Mouse (Mus musculus): Measurements from ENCODE around the gene Ttc39b. TPM values are rescaled to one million over a fixed set of nuclear protein-coding genes. Genes with fewer than 3 reads are reported as not detected.

Ttc39b gene
- polyA plus RNA-seq, 1 experiment from 2014 or later, result 1.9 TPM

DNA sequence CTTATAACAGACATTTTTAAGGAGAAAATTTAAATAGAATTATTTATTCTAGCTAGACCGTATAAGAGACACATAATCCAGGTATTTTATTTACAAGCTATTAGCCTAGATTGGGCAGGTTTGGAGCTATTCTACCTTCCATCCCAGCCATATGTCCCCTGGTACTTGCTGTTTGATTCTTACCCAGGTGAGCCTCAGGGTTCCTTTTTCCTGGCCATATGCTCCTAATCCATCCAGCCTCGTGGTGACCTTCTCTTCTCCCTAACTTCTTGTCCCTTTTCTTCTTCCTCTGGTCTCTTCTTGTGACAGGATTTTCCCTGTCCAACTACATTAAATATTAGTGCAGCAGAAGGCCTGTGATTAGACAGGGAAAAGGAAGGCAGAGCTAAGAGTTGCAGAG lies 134.3 kb downstream of the Ttc39b start:
- Histone ChIP-seq H3K4me2 (replicated peaks) (no peak overlapping the region), H3K9ac (no peak overlapping the region), H3K27me3 (no peaks in the 10 kb centered on the region), H3K4me1 (no peaks in the 10 kb centered on the region), H3K4me3 (no peak overlapping the region), H3K27ac (no peak overlapping the region), H3K36me3 (no peaks in the 10 kb centered on the region), H3K9me3 (no peaks in the 10 kb centered on the region)
- no peak for ATAC-seq (ENCODE audit: low FRiP score, low read depth)
- 70% methylated on average over 2 of the region's 2 CpGs for WGBS

DNA sequence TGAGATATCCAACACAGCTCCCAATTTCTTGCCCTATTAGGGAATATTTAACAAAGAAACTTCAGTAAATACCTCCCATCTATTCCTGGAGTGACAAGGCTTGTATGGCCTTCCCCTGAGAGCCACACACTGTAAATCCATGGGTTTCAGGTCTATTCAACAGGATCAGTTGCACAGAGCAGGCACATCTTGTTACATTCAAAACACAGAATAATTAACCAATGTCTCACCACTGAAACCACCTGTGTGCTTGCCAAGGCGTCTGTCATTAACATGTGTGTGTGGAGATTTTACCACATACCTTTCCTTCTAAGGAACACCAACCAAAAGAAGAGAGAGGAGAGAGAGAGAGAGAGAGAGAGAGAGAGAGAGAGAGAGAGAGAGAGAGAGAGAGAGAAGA lies 136.7 kb downstream of the Ttc39b start:
- peaks cover 6% of the 10 kb centered on the region for H3K4me1 ChIP-seq
- no peak for ATAC-seq (ENCODE audit: low FRiP score, low read depth)
- no peaks in the 10 kb centered on the region for H3K27me3 ChIP-seq

DNA sequence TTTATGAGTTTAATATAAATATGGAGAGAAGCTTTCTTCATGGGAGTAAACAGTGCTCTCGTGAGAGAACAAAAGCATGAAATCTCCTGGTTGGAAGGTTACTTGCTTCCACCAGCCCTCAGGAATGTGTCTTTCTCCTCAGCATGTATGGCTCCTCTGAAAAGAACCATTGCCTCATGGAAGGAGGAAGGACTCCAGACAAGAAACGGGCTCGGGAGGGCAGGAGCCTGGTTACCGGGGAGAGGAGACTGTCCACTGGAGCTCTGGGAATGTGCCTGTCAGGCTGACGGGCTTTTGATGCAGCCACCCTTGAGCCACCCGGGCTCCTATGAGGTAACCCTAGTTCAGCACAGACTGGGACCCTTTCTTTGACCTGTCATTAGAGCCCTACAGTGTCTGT lies 137.6 kb downstream of the Ttc39b start:
- peaks cover 7% of the 10 kb centered on the region for H3K4me1 ChIP-seq
- no peak overlapping the region for H3K4me2 ChIP-seq (replicated peaks)
- no peaks in the 10 kb centered on the region for H3K36me3 ChIP-seq
- H3K9ac ChIP-seq, result no peak overlapping the region
- no peak for ATAC-seq (ENCODE audit: low FRiP score, low read depth)
- 58% methylated on average over 6 of the region's 6 CpGs for WGBS
- H3K9me3 ChIP-seq, result no peaks in the 10 kb centered on the region
- H3K27ac ChIP-seq, result no peak overlapping the region
- H3K27me3 ChIP-seq, result no peaks in the 10 kb centered on the region
- H3K4me3 ChIP-seq, result no peak overlapping the region

More for the DNA sequence above, 136.7 kb downstream of the Ttc39b start:
- Histone ChIP-seq H3K4me3 (no peak overlapping the region), H3K9ac (no peak overlapping the region), H3K9me3 (no peaks in the 10 kb centered on the region), H3K36me3 (no peaks in the 10 kb centered on the region), H3K27ac (no peak overlapping the region), H3K4me2 (replicated peaks) (no peak overlapping the region)
- 50% methylated on average over 1 of the region's 1 CpGs for WGBS

DNA sequence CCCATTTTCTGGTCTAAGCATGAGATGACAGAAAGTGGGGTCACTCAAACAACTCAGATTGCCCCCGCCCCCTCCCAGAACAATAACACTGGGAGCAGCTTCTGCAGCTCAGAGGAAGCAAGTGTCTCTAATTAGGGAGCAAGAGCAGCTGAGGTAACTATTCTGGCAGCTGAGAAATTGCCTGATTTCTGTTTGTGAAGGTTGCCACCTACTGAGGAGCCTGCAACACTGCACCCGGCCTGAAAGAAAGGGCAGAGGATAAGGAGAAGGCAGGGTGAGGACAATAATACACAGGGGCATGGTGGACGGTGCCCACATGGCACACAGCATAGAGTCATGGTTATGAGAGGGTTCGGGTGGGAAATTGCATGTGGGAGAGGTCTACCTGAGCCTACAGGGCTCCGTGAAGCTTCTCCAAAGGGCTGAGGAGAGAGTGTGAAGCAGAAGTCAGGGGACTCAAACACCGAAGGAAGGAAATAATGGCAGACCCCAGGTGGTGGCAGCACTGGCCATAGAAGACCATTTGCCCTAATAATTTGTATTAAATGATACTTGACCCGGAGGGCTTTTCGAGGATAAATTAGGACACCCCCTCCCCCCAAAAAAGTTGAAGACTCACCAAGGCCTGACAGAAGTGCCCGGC lies 140.6 kb downstream of the Ttc39b start:
- WGBS, result 25% methylated on average over 9 of the region's 9 CpGs
- ATAC-seq (ENCODE audit: low FRiP score, low read depth), result peak; percentile 51

DNA sequence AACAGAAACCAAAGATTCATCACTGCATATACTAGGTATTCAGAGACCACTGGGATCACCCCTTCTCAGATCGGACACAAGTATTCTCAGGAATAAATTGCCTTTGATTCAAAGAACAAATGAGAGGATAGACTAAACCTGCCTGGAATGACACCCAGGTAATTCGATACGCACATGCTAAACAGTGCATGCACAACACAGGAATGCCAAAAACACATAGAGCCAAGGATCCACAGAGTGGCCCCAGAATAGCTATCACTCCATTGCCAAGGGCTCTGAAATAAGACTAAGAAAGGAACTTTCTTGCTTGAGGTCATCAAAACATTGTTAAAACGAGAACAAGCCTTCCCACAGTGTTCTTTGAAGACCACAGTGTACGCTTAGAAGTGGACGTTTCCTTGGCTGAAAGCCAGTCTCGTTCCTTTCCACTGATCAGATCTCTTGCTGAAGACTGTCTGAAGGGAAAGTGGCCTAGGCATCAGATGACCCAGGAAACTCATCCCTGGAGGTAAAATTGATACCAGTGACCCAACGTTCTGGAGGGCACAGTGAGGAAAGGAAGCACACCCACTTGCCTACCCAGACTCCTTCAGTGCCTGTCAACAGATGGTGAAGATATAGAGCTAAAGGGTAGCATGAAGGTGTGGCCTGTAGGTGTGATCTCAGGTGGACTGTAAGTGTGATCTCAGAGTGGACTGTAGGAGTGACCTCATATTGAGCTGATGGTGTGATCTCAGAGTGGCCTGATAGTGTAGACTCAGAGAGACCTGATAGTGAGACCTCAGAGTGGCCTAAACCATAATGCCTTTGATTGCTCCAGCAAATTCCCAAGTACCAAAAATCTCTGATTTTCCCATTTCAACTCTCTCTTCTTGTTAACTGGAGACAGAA lies 141.6 kb downstream of the Ttc39b start:
- no peak overlapping the region for H3K4me2 ChIP-seq (replicated peaks)
- ATAC-seq (ENCODE audit: low FRiP score, low read depth), result 0 out of 2 replicates have a peak, but pooled peaks have one; percentile 24
- no peak overlapping the region for H3K27ac ChIP-seq
- no peaks in the 10 kb centered on the region for H3K27me3 ChIP-seq
- no peak overlapping the region for H3K9ac ChIP-seq
- no peaks in the 10 kb centered on the region for H3K36me3 ChIP-seq
- H3K4me1 ChIP-seq, result peaks cover 7% of the 10 kb centered on the region
- H3K4me3 ChIP-seq, result no peak overlapping the region
- H3K9me3 ChIP-seq, result no peaks in the 10 kb centered on the region
- WGBS, result 59% methylated on average over 8 of the region's 8 CpGs

More for the DNA sequence above, 140.6 kb downstream of the Ttc39b start:
- peaks cover 7% of the 10 kb centered on the region for H3K4me1 ChIP-seq
- no peaks in the 10 kb centered on the region for H3K9me3 ChIP-seq
- H3K9ac ChIP-seq, result no peak overlapping the region
- no peak overlapping the region for H3K4me3 ChIP-seq
- H3K27me3 ChIP-seq, result no peaks in the 10 kb centered on the region
- no peak overlapping the region for H3K4me2 ChIP-seq (replicated peaks)
- H3K27ac ChIP-seq, result no peak overlapping the region
- no peaks in the 10 kb centered on the region for H3K36me3 ChIP-seq

DNA sequence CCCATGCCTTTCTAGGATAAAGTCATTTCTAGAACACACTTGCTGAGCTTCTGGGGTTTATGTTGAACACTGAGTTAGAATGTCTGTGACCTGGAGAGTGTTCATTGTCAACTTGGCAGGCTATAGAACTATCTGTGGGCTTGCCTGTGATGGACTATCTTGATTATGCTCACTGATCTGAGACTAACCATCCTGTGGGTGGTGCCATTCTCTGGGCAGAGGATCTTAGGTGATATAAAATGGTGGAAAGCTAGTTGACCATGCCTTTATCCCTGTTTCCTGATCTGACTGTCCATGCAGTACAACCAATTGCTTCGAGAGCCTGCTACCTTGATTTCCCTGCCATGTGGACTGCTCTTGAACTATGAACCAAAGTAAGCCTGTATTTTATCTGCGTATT lies 146.6 kb downstream of the Ttc39b start:
- Histone ChIP-seq H3K27me3 (no peaks in the 10 kb centered on the region), H3K4me2 (replicated peaks) (no peak overlapping the region), H3K4me1 (peaks cover 3% of the 10 kb centered on the region; the same call in 1 of the 2 replicates), H3K9ac (no peak overlapping the region), H3K4me3 (no peak overlapping the region), H3K36me3 (no peaks in the 10 kb centered on the region), H3K27ac (no peak overlapping the region), H3K9me3 (no peaks in the 10 kb centered on the region)
- 87% methylated on average over 2 of the region's 2 CpGs for WGBS
- ATAC-seq (ENCODE audit: low FRiP score, low read depth), result no peak

DNA sequence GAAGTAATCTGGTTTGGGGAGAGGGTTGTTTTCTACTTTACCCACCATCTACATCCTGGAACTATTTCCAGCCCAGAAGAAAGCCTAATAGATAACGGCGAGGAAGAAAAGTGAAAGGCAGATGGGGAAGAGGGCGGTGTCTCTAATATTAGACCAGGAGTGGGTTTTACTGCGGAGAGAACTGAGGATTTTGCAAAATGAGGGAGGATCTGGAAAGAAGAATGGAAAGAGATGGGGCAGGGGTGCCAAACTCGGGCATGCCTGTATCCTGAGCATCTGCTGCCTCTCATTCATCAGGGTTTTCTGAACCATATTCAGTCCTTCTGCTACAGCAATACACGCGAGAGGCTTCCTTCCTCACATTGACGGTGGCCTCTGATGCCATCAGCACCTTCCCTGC lies 149.1 kb downstream of the Ttc39b start:
- no peak for ATAC-seq (ENCODE audit: low FRiP score, low read depth)
- WGBS, result 90% methylated on average over 8 of the region's 8 CpGs
- Histone ChIP-seq H3K27ac (no peak overlapping the region), H3K4me2 (replicated peaks) (no peak overlapping the region), H3K9ac (no peak overlapping the region), H3K9me3 (no peaks in the 10 kb centered on the region), H3K4me1 (peaks cover 12% of the 10 kb centered on the region), H3K27me3 (no peaks in the 10 kb centered on the region), H3K36me3 (no peaks in the 10 kb centered on the region), H3K4me3 (no peak overlapping the region)

DNA sequence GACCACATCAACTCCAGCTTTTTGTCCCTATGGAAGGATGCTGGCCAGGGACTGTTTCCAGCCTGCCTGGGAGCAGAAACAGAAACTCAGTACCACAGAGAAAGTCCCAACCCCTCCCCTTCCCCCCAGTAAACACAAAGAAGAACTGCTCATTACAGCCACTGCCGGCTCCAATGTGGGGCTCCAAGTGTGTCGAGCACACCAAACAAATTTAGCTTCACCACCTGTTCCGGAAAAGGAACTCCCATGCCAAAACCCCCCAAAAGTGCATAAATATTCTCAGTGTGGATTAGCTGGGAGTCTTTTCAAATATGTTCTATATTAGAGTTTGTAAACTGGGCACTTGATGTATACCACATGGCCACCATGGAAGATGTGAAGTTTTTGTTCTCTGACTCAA lies 151.8 kb downstream of the Ttc39b start:
- Histone ChIP-seq H3K4me1 (peaks cover 12% of the 10 kb centered on the region), H3K36me3 (no peaks in the 10 kb centered on the region), H3K27me3 (no peaks in the 10 kb centered on the region), H3K4me2 (replicated peaks) (no peak overlapping the region), H3K9ac (no peak overlapping the region), H3K4me3 (no peak overlapping the region), H3K9me3 (no peaks in the 10 kb centered on the region), H3K27ac (peak overlapping the region; percentile 64; the same call in 1 of the 2 replicates)
- WGBS, result 21% methylated on average over 3 of the region's 3 CpGs
- peak; percentile 57; the same call in 1 of the 2 replicates for ATAC-seq (ENCODE audit: low FRiP score, low read depth)

DNA sequence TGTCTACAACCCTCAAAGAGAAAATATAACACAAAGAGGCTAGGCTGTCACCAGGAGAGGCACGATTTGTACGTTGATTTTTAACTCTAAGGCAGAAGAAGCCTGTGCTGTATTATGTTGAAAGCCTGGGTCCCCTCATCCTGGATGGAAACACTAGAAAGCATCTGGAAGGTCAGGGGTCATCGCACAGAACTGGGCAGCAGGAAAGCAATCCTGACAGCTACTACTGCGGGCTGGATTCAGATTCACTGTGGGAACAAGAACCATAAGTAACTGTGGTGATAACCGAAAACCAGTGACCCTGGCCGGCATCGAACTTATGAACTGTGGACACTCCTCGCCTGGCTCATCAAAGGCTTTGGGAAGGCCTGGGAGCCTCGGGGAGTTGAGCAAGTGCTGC lies 153.3 kb downstream of the Ttc39b start:
- H3K27me3 ChIP-seq, result no peaks in the 10 kb centered on the region
- H3K4me1 ChIP-seq, result peaks cover 12% of the 10 kb centered on the region
- H3K4me3 ChIP-seq, result no peak overlapping the region
- ATAC-seq (ENCODE audit: low FRiP score, low read depth), result no peak
- no peaks in the 10 kb centered on the region for H3K9me3 ChIP-seq
- no peak overlapping the region for H3K9ac ChIP-seq
- H3K4me2 ChIP-seq (replicated peaks), result no peak overlapping the region
- 67% methylated on average over 9 of the region's 9 CpGs for WGBS
- H3K27ac ChIP-seq, result no peak overlapping the region
- H3K36me3 ChIP-seq, result no peaks in the 10 kb centered on the region

Other genes starting within 250 kb of the Ttc39b start
- 53.0 and 53.2 TPM in 2 replicates for gene Snapc3, start 93.5 kb upstream of the Ttc39b start, polyA plus RNA-seq (2015; fragmentation: Nextera tagmentation; extraction: Ambion mirVana)
- 156 and 159 TPM in 2 replicates for gene Psip1, start 162.2 kb upstream of the Ttc39b start, polyA plus RNA-seq (2015; fragmentation: Nextera tagmentation; extraction: Ambion mirVana)
- 4.2 and 4.6 TPM in 2 replicates for gene Ccdc171, start 201.3 kb upstream of the Ttc39b start, polyA plus RNA-seq (2015; fragmentation: Nextera tagmentation; extraction: Ambion mirVana)